Mouse (Mus musculus) forebrain, postnatal 0 days (tissue): Measurements from ENCODE around the gene Lrrc66. TPM values are rescaled to one million over a fixed set of nuclear protein-coding genes. Genes with fewer than 3 reads are reported as not detected.
A peak's percentile ranks its signal among the peaks of the same experiment; 100 is the strongest.

Experiments used
- ATAC-seq: fragments of 200-750 bp; cut with Nextera tagmentation; 2 replicates; pipeline ENCODE4 v1.8.0; 2017; ENCODE audit warnings: mild to moderate bottlenecking, moderate library complexity
- DNase-seq: peaks from one replicate; pipeline ENCODE4 v3.0.0-alpha.2; 2015
- H3K27ac ChIP-seq: fragments of 300-500 bp; sonication (generic); 2 replicates; pipeline ENCODE4 v1.5.1; 2014; ENCODE audit warnings: low read depth, mild to moderate bottlenecking, antibody characterized with exemption, low read length, moderate library complexity, mixed read lengths
- H3K27me3 ChIP-seq: fragments of 300-500 bp; sonication (generic); 2 replicates; pipeline ENCODE4 v1.6.1; 2014; ENCODE audit warnings: mild to moderate bottlenecking, low read length, mixed read lengths; ENCODE audit not compliant: insufficient read depth
- H3K36me3 ChIP-seq: fragments of 300-500 bp; sonication (generic); 2 replicates; pipeline ENCODE4 v1.6.1; 2014; ENCODE audit warnings: mild to moderate bottlenecking, moderate library complexity; ENCODE audit not compliant: insufficient read depth
- H3K4me1 ChIP-seq: fragments of 300-500 bp; sonication (generic); 2 replicates; pipeline ENCODE4 v1.6.1; 2014; ENCODE audit warnings: antibody characterized with exemption; ENCODE audit not compliant: insufficient read depth
- H3K4me2 ChIP-seq: fragments of 300-500 bp; sonication (generic); 2 replicates; pipeline ENCODE4 v1.6.1; 2014; ENCODE audit warnings: low read depth, mild to moderate bottlenecking, moderate library complexity
- H3K4me3 ChIP-seq: fragments of 300-500 bp; sonication (generic); 2 replicates; pipeline ENCODE4 v1.5.1; 2014; ENCODE audit warnings: low read depth, low read length, mixed read lengths
- H3K9ac ChIP-seq: fragments of 300-500 bp; sonication (generic); 2 replicates; pipeline ENCODE4 v1.6.1; 2014; ENCODE audit warnings: mild to moderate bottlenecking
- H3K9me3 ChIP-seq: fragments of 300-500 bp; sonication (generic); 2 replicates; pipeline ENCODE4 v1.6.1; 2016; ENCODE audit warnings: low read length
- CTCF ChIP-seq: sonication (generic); IDR thresholded peaks from 2 replicates; pipeline ENCODE4 v1.5.1; 2016; ENCODE audit warnings: antibody characterized with exemption, control low read depth, low read depth
- WGBS: fragments of 180-500 bp; shearing (Covaris S2); extraction: QIAGEN DNeasy Blood & Tissue Kit; methylation state at CpG from one replicate; pipeline ENCODE4 v1.1.7; 2014; 5-methylcytosine and 5-hydroxymethylcytosine counted together
- polyA plus RNA-seq: library from polyadenylated mRNA; unstranded; fragments of >200 nt; fragmentation: Nextera tagmentation; extraction: Ambion mirVana; gene quantifications from 2 replicates; pipeline ENCODE4 v1.2.1, GENCODE M21; 2015
- total RNA-seq: library from RNA; depleted of rRNA; stranded (reverse); fragments of >200 nt; gene quantifications from 2 replicates; pipeline ENCODE4 v1.2.3, GENCODE M21; 2014

Gene Lrrc66
- total and polyA plus RNA-seq, 2 experiments from 2014 or later: 0.14 TPM; not detected in 1

DNA sequence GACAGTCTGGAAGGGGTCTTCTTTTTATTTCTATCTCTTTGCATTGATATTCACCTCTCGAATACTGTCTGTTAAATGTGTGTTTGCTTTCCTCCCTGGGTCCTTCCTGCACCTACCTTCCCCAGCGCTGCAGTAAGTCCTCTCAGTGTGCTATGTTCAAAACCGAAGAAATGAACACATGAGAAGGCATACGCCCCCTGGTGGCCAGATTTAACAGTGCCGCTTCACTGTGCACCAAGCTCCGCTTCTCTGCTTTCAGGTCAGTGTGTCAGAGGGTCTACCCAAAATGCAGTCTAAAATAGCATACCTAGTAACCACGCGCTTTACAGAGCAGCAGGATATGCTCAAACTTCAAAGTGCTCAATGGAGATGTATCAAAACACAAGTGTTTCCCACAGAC is 815 bp upstream of the Lrrc66 start:
- Histone ChIP-seq H3K4me1 (no peaks in the 10 kb centered on the region), H3K4me3 (no peak overlapping the region), H3K36me3 (peaks cover 23% of the 10 kb centered on the region), H3K9ac (no peak overlapping the region), H3K27me3 (no peaks in the 10 kb centered on the region), H3K27ac (no peak overlapping the region), H3K9me3 (no peaks in the 10 kb centered on the region), H3K4me2 (no peak overlapping the region)
- peak; percentile 90 for TF ChIP-seq CTCF
- DNase-seq: peak; percentile 83
- 52% methylated on average over 8 of the region's 8 CpGs for WGBS
- ATAC-seq: peak; percentile 33; the same call in 1 of the 2 replicates

DNA sequence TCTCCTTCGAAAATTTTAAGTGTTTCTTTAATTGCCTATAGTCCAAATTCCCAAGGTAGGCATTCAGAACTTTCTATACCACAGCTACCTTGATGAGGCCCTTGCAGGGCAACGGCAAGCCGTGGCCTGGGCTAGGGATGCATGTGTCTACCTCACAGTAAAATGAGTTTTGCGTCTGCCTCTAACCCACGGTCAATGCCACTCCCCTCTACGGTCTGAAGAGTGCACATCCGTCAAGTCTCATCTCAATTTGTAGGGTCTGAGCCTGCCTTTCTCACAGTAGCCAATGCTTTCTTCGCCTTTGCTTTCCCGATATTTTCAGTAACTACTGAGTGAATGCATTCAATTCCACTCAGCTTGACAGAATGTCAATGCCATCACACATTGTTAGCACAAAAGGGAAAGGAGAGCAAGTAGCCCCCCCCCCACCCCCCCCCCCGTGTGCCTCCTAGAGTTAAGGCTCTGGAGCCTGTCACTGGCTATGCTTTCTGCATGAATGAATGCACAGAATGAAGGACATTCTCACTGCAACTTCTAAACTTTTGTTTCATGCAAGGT is 1.2 kb downstream of the Lrrc66 start:
- H3K4me2 ChIP-seq: no peak overlapping the region
- ATAC-seq: no peak
- H3K27ac ChIP-seq: no peak overlapping the region
- no peaks in the 10 kb centered on the region for H3K4me1 ChIP-seq
- peaks cover 20% of the 10 kb centered on the region for H3K36me3 ChIP-seq
- H3K4me3 ChIP-seq: no peak overlapping the region
- H3K9ac ChIP-seq: no peak overlapping the region
- no peaks in the 10 kb centered on the region for H3K27me3 ChIP-seq
- no peak for DNase-seq
- TF ChIP-seq CTCF: no peak
- H3K9me3 ChIP-seq: no peaks in the 10 kb centered on the region
- WGBS: 37% methylated on average over 10 of the region's 10 CpGs

DNA sequence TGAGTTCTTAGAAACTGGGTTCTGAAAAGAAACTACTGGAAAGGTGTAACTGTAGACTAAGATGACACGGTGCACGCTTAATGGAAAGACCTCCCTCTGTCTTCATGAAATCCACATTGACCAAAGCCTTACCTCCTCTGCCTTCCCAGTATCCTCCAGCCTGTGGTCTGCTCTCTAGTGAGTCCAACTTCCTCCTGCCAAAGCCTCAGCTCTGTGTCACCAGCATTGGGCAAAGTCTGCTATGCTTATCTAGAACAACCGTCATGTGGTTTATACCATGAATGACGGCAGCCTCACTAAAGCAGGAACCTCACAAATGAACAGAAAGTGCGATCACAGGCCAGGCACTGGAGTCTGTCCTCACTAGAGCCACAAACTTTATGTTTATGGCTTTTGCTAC is 2.2 kb downstream of the Lrrc66 start:
- Histone ChIP-seq H3K9me3 (no peaks in the 10 kb centered on the region), H3K36me3 (peaks cover 15% of the 10 kb centered on the region), H3K27me3 (no peaks in the 10 kb centered on the region), H3K9ac (no peak overlapping the region), H3K4me3 (no peak overlapping the region), H3K27ac (no peak overlapping the region), H3K4me1 (no peaks in the 10 kb centered on the region), H3K4me2 (no peak overlapping the region)
- ATAC-seq: no peak
- 89% methylated on average over 5 of the region's 5 CpGs for whole genome bisulfite sequencing
- TF ChIP-seq CTCF: no peak
- no peak for DNase-seq

DNA sequence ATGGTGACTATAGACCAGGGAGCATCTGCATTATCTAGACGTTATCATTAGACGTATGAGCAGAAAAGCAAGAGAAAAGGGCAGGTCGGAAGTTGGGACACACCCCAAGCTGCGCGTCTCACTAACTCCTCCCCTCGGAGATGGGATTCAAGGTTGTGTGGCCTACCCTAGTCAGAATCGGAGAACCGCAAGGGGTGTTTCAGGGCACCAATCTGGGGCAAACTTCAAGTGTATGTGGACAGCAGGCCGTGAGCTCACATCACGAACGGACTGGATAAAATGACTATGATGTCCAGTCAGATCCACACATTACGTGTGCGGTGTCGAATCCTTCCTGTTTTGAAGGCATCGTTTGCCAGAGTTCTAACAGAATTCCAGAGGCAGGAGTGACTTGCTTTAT is 4.3 kb downstream of the Lrrc66 start:
- H3K4me2 ChIP-seq: no peak overlapping the region
- H3K27ac ChIP-seq: no peak overlapping the region
- no peak for DNase-seq
- no peak overlapping the region for H3K4me3 ChIP-seq
- no peaks in the 10 kb centered on the region for H3K9me3 ChIP-seq
- 81% methylated on average over 15 of the region's 15 CpGs for WGBS
- no peaks in the 10 kb centered on the region for H3K4me1 ChIP-seq
- H3K9ac ChIP-seq: no peak overlapping the region
- no peaks in the 10 kb centered on the region for H3K27me3 ChIP-seq
- no peaks in the 10 kb centered on the region for H3K36me3 ChIP-seq
- no peak for ATAC-seq
- no peak for TF ChIP-seq CTCF

DNA sequence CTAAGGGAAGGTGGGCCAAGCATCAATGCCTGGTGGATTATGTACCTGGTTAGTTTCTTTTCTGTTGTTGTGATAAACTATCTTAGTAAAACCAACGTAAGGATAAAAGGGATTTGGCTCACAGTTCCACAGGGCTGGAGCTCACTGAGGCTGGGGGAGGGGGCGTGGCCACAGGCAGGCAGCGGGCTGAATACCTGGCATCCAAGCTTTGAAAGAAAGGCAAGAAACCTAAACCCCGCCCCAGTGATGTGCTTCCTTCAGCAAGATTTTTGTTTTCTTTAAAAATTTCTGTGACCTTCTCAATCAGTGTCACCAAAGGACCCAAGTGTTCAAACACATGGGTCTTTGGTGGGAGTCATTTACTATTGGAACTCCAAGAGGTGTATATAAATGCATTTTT is 4.8 kb downstream of the Lrrc66 start:
- TF ChIP-seq CTCF: no peak
- no peak overlapping the region for H3K4me2 ChIP-seq
- DNase-seq (no peak), ATAC-seq (no peak)
- no peak overlapping the region for H3K9ac ChIP-seq
- H3K27me3 ChIP-seq: no peaks in the 10 kb centered on the region
- no peaks in the 10 kb centered on the region for H3K9me3 ChIP-seq
- no peaks in the 10 kb centered on the region for H3K36me3 ChIP-seq
- no peaks in the 10 kb centered on the region for H3K4me1 ChIP-seq
- no peak overlapping the region for H3K4me3 ChIP-seq
- WGBS: 52% methylated on average over 4 of the region's 4 CpGs
- no peak overlapping the region for H3K27ac ChIP-seq

DNA sequence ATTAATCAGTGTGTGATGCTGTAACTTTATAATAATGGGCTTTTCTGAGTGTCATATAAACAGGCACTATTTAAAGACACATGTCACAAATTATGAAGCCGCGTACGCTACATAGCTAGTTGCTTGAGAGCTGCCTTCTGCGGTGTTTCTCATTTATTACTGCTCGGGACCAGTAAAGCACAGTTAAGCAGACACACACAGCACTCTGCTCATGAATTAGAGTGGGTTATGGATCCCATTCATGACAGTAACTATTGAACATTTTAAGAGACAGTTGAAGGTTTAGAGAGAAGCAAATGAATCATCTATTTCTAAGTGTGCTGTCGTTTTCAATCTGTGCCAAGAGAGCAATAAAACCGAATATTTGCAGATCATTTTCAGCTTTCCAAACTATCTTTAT is 5.5 kb downstream of the Lrrc66 start:
- TF ChIP-seq CTCF: no peak
- Histone ChIP-seq H3K27ac (no peak overlapping the region), H3K9ac (no peak overlapping the region), H3K4me3 (no peak overlapping the region), H3K36me3 (no peaks in the 10 kb centered on the region), H3K4me1 (no peaks in the 10 kb centered on the region), H3K4me2 (no peak overlapping the region), H3K27me3 (no peaks in the 10 kb centered on the region), H3K9me3 (no peaks in the 10 kb centered on the region)
- ATAC-seq (peak; percentile 6; the same call in 1 of the 2 replicates), DNase-seq (no peak)
- 86% methylated on average over 7 of the region's 7 CpGs for WGBS

DNA sequence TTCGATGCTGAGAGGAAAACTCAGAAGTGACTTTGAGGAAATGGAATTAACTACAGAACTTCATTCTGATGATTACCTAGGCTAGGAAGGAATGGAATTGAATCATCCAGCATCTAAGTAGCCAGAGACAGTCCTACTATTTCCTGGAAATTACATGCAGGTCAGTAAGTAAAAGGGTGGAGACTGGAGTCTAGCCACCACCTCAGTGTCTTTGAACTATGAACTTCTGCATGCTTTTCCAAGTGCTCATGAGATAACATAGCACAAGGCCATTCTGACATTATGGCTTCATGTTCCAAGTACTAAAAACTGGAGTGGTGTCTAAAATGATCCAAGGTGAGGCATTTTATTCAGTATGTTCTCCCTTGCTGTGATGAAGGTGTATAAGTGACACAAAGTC is 6.8 kb downstream of the Lrrc66 start:
- Histone ChIP-seq H3K4me2 (no peak overlapping the region), H3K4me1 (no peaks in the 10 kb centered on the region), H3K9me3 (no peaks in the 10 kb centered on the region), H3K27me3 (no peaks in the 10 kb centered on the region), H3K4me3 (no peak overlapping the region), H3K9ac (no peak overlapping the region), H3K27ac (no peak overlapping the region), H3K36me3 (no peaks in the 10 kb centered on the region)
- DNase-seq (no peak), ATAC-seq (no peak)
- 53% methylated on average over 1 of the region's 1 CpGs for WGBS
- TF ChIP-seq CTCF: no peak
